Mouse (Mus musculus) neural tube, embryonic 13.5 days (tissue): Measurements from ENCODE around the gene Cacng8. TPM values are rescaled to one million over a fixed set of nuclear protein-coding genes. Genes with fewer than 3 reads are reported as not detected.

ENCODE experiments used
- ATAC-seq: fragments of 200-750 bp; cut with Nextera tagmentation; 2 replicates; pipeline ENCODE4 v1.8.0; 2017; ENCODE audit warnings: low read depth, mild to moderate bottlenecking, moderate TSS enrichment, moderate library complexity
- H3K27ac ChIP-seq: fragments of 300-500 bp; sonication (generic); replicated peaks from 2 replicates; pipeline ENCODE4 v1.5.1; 2015; ENCODE audit warnings: moderate library complexity, mild to moderate bottlenecking, inconsistent platforms
- H3K27me3 ChIP-seq: fragments of 300-500 bp; sonication (generic); 2 replicates; pipeline ENCODE4 v1.6.1; 2015; ENCODE audit warnings: mild to moderate bottlenecking, inconsistent platforms
- H3K36me3 ChIP-seq: fragments of 300-500 bp; sonication (generic); 2 replicates; pipeline ENCODE4 v1.6.1; 2015; ENCODE audit warnings: mild to moderate bottlenecking, inconsistent platforms
- H3K4me1 ChIP-seq: fragments of 300-500 bp; sonication (generic); replicated peaks from 2 replicates; pipeline ENCODE4 v1.6.1; 2015; ENCODE audit warnings: inconsistent platforms
- H3K4me2 ChIP-seq: fragments of 300-500 bp; sonication (generic); 2 replicates; pipeline ENCODE4 v1.6.1; 2015; ENCODE audit warnings: inconsistent platforms, mild to moderate bottlenecking, moderate library complexity
- H3K4me3 ChIP-seq: fragments of 300-500 bp; sonication (generic); 2 replicates; pipeline ENCODE4 v1.5.1; 2015; ENCODE audit warnings: mild to moderate bottlenecking, inconsistent platforms
- H3K9ac ChIP-seq: fragments of 300-500 bp; sonication (generic); 2 replicates; pipeline ENCODE4 v1.6.1; 2015; ENCODE audit warnings: moderate library complexity, mild to moderate bottlenecking, inconsistent platforms
- H3K9me3 ChIP-seq: fragments of 300-500 bp; sonication (generic); 2 replicates; pipeline ENCODE4 v1.6.1; 2016; ENCODE audit warnings: inconsistent platforms
- WGBS: fragments of 180-500 bp; shearing (Covaris S2); methylation state at CpG from one replicate; pipeline ENCODE4 v1.1.7; 2015; 5-methylcytosine and 5-hydroxymethylcytosine counted together
- polyA plus RNA-seq: library from polyadenylated mRNA; unstranded; fragments of >200 nt; fragmentation: Nextera tagmentation; extraction: Ambion mirVana; gene quantifications from 2 replicates; pipeline ENCODE4 v1.2.1, GENCODE M21; 2015

The Cacng8 gene
- polyA plus RNA-seq, 1 experiment from 2014 or later, result 12.1 TPM

GRCm38 (mm10) chr7:3367569-3367968, 22.9 kb upstream of the Cacng8 start:
- Histone ChIP-seq H3K27ac (no peak overlapping the region), H3K4me1 (peaks cover 10% of the 10 kb centered on the region), H3K9me3 (no peaks in the 10 kb centered on the region), H3K4me3 (no peak overlapping the region), H3K36me3 (peaks cover 36% of the 10 kb centered on the region), H3K4me2 (peak overlapping the region; percentile 24), H3K9ac (no peak overlapping the region), H3K27me3 (peaks cover 18% of the 10 kb centered on the region)
- WGBS, result 16% methylated on average over 11 of the region's 11 CpGs
- 0 out of 2 replicates have a peak, but pooled peaks have one; percentile 48 for ATAC-seq

DNA sequence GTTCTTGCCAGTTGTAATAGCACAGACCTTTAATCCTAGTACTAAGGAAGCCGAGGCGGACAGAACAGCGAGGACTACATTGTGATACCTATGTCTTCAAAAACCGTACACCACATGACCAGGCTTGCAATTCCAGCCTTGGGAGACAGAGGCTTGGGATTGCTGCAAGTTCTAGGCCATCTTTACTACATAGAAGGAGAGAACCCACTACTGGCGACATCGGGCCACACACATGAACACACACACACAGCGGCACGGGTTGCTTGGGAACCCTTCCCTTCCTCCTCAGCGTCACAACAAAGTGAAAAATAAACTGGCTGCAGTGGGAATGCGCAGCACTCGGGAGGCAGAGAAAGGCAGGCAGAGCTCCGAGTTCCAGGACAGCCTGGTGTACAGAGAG, 22.2 kb upstream of the Cacng8 start:
- ATAC-seq, result no peak
- no peak overlapping the region for H3K4me2 ChIP-seq

DNA sequence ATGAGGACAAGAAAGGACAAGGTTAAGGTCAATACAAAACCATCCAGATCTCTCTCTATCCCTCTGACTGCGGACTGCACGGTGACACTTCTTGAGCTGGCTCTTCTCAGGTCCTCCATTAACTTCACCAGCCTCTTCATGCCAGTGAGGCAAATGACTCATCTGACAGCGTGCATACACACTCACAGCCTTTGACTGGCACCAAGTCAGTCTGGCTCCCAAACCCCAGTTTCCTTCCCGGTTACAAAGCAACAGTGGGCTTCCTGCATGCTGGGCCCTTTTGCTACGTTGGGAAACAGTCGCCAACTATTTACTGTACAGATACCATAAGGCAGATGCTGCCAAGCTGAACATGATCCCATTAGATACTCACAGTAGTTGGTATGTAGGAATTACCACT, 21.3 kb upstream of the Cacng8 start:
- H3K27ac ChIP-seq, result no peak overlapping the region
- no peak overlapping the region for H3K9ac ChIP-seq
- H3K9me3 ChIP-seq, result no peaks in the 10 kb centered on the region
- peaks cover 10% of the 10 kb centered on the region for H3K4me1 ChIP-seq
- ATAC-seq, result no peak
- no peak overlapping the region for H3K4me3 ChIP-seq
- no peak overlapping the region for H3K4me2 ChIP-seq
- H3K27me3 ChIP-seq, result peaks cover 18% of the 10 kb centered on the region
- peaks cover 29% of the 10 kb centered on the region for H3K36me3 ChIP-seq
- WGBS, result 81% methylated on average over 6 of the region's 6 CpGs

More for the DNA sequence above, 22.2 kb upstream of the Cacng8 start:
- H3K9ac ChIP-seq, result no peak overlapping the region
- H3K9me3 ChIP-seq, result no peaks in the 10 kb centered on the region
- peaks cover 10% of the 10 kb centered on the region for H3K4me1 ChIP-seq
- WGBS, result 30% methylated on average over 12 of the region's 12 CpGs
- H3K27ac ChIP-seq, result no peak overlapping the region
- peaks cover 35% of the 10 kb centered on the region for H3K36me3 ChIP-seq
- peaks cover 18% of the 10 kb centered on the region for H3K27me3 ChIP-seq
- no peak overlapping the region for H3K4me3 ChIP-seq

DNA sequence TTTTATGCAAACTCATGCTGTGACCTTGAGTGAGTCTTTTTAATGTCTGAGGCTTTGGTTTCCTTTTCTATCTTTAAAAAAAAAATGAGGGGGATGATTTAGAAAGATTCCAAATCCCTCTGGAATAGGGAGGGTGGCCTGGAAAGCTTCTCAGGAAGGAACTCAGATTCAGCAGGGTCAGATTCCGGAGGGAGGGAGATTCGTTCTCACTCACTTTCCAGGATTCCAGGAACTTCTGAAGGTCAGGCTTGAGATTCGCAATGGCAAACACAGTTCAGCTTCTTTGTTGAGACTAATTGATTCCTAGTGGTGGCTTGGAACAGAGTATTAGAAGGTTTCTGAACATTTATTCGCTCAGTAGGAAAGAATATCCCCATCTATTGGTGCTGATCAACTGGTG, 20.1 kb upstream of the Cacng8 start:
- Histone ChIP-seq H3K9me3 (no peaks in the 10 kb centered on the region), H3K27me3 (peaks cover 16% of the 10 kb centered on the region), H3K27ac (no peak overlapping the region), H3K4me1 (peaks cover 10% of the 10 kb centered on the region), H3K9ac (no peak overlapping the region), H3K36me3 (peaks cover 17% of the 10 kb centered on the region), H3K4me2 (no peak overlapping the region), H3K4me3 (no peak overlapping the region)
- 62% methylated on average over 4 of the region's 4 CpGs for WGBS
- no peak for ATAC-seq

DNA sequence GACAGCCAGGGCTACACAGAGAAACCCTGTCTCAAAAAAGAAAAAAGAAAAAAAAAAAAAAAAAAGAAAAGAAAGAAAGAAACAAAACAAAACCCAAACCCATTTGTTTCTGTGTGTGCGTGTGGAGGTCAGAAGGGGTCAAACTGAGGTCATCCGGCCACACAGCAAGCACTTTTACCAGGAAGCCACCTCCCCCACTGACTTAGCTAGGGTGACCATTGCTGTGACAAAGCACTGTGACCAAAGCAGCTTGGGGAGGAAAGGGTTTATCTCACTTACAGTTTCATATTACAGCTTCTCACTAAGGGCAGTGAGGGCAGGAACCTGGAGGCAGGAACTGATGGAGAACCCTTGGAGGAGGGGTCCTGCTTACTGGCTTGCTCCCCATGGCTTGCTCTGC, 18.1 kb upstream of the Cacng8 start:
- H3K9me3 ChIP-seq, result no peaks in the 10 kb centered on the region
- no peaks in the 10 kb centered on the region; the same call in 1 of the 2 replicates for H3K27me3 ChIP-seq
- H3K27ac ChIP-seq, result no peak overlapping the region
- no peaks in the 10 kb centered on the region for H3K36me3 ChIP-seq
- no peak overlapping the region for H3K9ac ChIP-seq
- no peak overlapping the region for H3K4me3 ChIP-seq
- WGBS, result 47% methylated on average over 2 of the region's 2 CpGs
- peaks cover 5% of the 10 kb centered on the region for H3K4me1 ChIP-seq
- no peak for ATAC-seq
- no peak overlapping the region for H3K4me2 ChIP-seq

GRCm38 (mm10) chr7:3373754-3374153, 16.7 kb upstream of the Cacng8 start:
- Histone ChIP-seq H3K9me3 (no peaks in the 10 kb centered on the region), H3K27me3 (no peaks in the 10 kb centered on the region; the same call in 1 of the 2 replicates), H3K27ac (no peak overlapping the region), H3K9ac (no peak overlapping the region), H3K4me3 (no peak overlapping the region), H3K36me3 (no peaks in the 10 kb centered on the region), H3K4me1 (no peaks in the 10 kb centered on the region), H3K4me2 (no peak overlapping the region)
- WGBS, result 83% methylated on average over 8 of the region's 8 CpGs
- no peak for ATAC-seq

DNA sequence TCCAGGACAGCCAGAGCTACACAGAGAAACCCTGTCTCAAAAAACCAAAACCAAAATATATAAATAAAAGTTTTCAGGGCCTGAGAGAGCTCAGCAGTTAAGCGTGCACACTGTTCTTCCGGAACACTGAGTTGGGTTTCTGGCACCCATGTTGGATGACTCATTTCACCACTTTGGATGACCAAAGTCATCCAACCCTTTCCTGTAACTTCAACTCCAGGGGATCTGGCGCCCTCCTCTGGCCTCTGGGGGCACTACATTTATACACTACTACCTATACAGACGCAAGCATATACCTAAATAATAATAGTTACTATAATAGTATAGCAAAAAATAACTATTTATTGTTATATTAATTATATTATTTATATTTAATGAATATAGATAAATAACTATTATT, 13.7 kb upstream of the Cacng8 start:
- no peak for ATAC-seq
- no peak overlapping the region for H3K9ac ChIP-seq
- H3K4me3 ChIP-seq, result no peak overlapping the region
- H3K27ac ChIP-seq, result no peak overlapping the region
- WGBS, result 55% methylated on average over 4 of the region's 4 CpGs
- no peaks in the 10 kb centered on the region for H3K27me3 ChIP-seq
- no peaks in the 10 kb centered on the region for H3K4me1 ChIP-seq
- no peak overlapping the region for H3K4me2 ChIP-seq
- no peaks in the 10 kb centered on the region for H3K36me3 ChIP-seq
- no peaks in the 10 kb centered on the region for H3K9me3 ChIP-seq

GRCm38 (mm10) chr7:3382123-3382522, 8.4 kb upstream of the Cacng8 start:
- ATAC-seq, result no peak
- H3K27ac ChIP-seq, result no peak overlapping the region
- no peak overlapping the region for H3K4me3 ChIP-seq
- H3K4me2 ChIP-seq, result no peak overlapping the region
- no peak overlapping the region for H3K9ac ChIP-seq
- no peaks in the 10 kb centered on the region for H3K27me3 ChIP-seq
- no peaks in the 10 kb centered on the region for H3K4me1 ChIP-seq
- no peaks in the 10 kb centered on the region for H3K36me3 ChIP-seq
- 90% methylated on average over 9 of the region's 9 CpGs for WGBS
- H3K9me3 ChIP-seq, result no peaks in the 10 kb centered on the region

DNA sequence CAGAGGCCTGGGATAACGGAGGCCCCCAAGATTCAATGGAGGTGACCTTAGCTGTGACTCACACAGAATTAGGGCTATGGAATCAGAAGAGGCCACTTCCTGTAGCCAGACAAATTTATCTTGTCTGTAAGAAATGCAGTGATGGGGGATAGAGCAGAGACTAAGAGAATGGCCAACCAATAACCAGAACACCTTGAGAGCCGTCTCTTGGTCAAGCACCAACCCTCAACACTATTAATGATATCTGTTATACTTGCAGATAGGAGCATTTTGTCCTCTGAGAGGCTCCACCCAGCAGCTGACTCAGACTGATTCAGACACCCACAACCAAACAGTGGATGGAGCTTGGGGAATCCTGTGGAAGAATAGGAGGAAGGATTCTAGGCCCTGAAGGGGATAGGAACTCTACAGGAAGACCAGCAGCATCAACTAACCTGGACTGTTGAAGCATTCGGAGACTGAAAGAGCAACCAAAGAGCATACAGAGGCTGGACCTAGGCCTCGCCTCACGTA, 5.6 kb upstream of the Cacng8 start:
- Histone ChIP-seq H3K9me3 (no peaks in the 10 kb centered on the region), H3K4me1 (peaks cover 22% of the 10 kb centered on the region), H3K4me2 (no peak overlapping the region), H3K36me3 (no peaks in the 10 kb centered on the region), H3K9ac (no peak overlapping the region), H3K27ac (no peak overlapping the region), H3K4me3 (no peak overlapping the region), H3K27me3 (no peaks in the 10 kb centered on the region)
- no peak for ATAC-seq
- 96% methylated on average over 5 of the region's 5 CpGs for WGBS

DNA sequence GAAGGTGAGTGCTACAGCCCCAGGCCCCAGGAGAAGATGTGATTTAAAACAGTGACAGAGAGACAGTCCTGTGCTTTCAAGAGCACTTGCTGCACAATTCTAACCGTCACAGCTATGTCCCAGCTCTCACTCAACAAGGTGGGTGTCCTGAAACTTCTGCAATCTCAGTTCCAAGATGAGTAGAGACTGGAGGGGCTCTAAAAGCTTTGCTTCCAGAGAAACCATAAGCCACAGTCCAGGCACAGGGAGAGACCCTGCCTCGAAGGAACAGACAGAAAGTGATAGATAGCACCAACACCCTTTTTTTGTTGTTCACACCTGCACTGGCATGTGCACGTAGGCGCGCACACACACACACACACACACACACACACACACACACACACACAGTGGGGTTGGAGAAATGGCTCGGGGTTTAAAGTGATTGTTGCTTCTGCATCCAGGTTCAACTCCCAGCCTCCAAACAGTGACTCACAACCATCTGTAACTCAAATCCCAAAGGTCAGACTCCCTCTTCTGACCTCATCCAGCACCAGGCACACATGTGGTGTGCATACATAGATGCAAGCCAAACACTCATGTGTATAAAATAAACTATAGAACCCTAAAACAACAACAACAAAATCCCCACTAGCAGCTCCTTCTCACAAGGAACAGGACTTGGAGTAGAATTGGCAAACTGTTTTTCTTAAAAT, 4.3 kb upstream of the Cacng8 start:
- Histone ChIP-seq H3K9ac (no peak overlapping the region), H3K27ac (no peak overlapping the region), H3K4me2 (no peak overlapping the region), H3K36me3 (no peaks in the 10 kb centered on the region), H3K27me3 (no peaks in the 10 kb centered on the region), H3K4me1 (peaks cover 25% of the 10 kb centered on the region), H3K4me3 (no peak overlapping the region), H3K9me3 (no peaks in the 10 kb centered on the region)
- WGBS, result 77% methylated on average over 6 of the region's 6 CpGs
- ATAC-seq, result no peak

DNA sequence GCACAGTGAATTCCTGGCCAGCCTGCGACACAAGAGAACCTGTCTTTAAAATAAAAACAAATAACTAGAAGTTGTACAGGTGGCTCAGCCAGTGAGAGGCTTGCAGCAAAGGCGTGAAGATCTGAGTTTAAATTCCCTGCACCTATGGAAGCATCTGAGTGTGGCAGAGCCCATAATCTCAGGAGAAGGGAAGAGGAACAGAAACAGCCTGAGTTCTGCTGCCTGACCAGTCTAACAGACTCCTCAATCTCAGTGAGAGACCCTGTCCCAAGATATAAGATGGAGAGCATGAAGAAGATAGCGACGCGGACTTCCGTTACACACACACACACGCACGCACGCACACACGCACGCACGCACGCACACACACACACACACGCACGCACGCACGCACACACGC, 2.7 kb upstream of the Cacng8 start:
- Histone ChIP-seq H3K4me1 (peaks cover 41% of the 10 kb centered on the region), H3K27ac (no peak overlapping the region), H3K4me2 (0 out of 2 replicates have a peak overlapping the region, but pooled peaks have one; percentile 11), H3K4me3 (no peak overlapping the region), H3K9ac (no peak overlapping the region), H3K9me3 (no peaks in the 10 kb centered on the region), H3K36me3 (no peaks in the 10 kb centered on the region), H3K27me3 (no peaks in the 10 kb centered on the region)
- 95% methylated on average over 18 of the region's 18 CpGs for WGBS
- no peak for ATAC-seq

- Histone ChIP-seq H3K27ac (no peak overlapping the region), H3K4me1 (peaks cover 51% of the 10 kb centered on the region), H3K9me3 (no peaks in the 10 kb centered on the region), H3K27me3 (no peaks in the 10 kb centered on the region), H3K9ac (no peak overlapping the region), H3K4me2 (peak overlapping the region; percentile 79), H3K4me3 (0 out of 2 replicates have a peak overlapping the region, but pooled peaks have one; percentile 54), H3K36me3 (peaks cover under 1% of the 10 kb centered on the region)
- no peak for ATAC-seq
- 68% methylated on average over 6 of the region's 6 CpGs for WGBS
Measured at GRCm38 (mm10) chr7:3388885-3389284, 1.6 kb upstream of the Cacng8 start.
